Mouse (Mus musculus) spleen, adult 18-20 months (tissue): ENCODE results near the gene Rxfp1.
"Not testable (repeated sequence)": the region's sequence is repeated elsewhere in the genome, so short reads cannot be mapped to it uniquely, and the experiment has no call there.

Source experiments
- DNase-seq, 2 experiments: peaks; one replicate each; pipeline ENCODE4 v3.0.0; 2022; ENCODE audit warnings: mixed read lengths in 2 of 2

Gene Rxfp1

GRCm38 (mm10) chr3:79737780-79738179, at the start of gene Rxfp1:
Gene Rxfp1, minus strand, starts transcription at chr3:79737880.
- DNase-seq = no peak

GRCm38 (mm10) chr3:79784362-79784736, 46.7 kb upstream of the Rxfp1 start:
- no peak for DNase-seq

- DNase-seq = no peak
Measured at GRCm38 (mm10) chr3:79783630-79784361, 46.1 kb upstream of the Rxfp1 start.

GRCm38 (mm10) chr3:79772701-79773100, 35.0 kb upstream of the Rxfp1 start:
- no peak for DNase-seq

- no peak for DNase-seq
Measured at GRCm38 (mm10) chr3:79753736-79754135, 16.1 kb upstream of the Rxfp1 start.

- DNase-seq = peak; percentile 20 to 44
Measured at GRCm38 (mm10) chr3:79746585-79746984, 8.9 kb upstream of the Rxfp1 start.

- no peak for DNase-seq
Measured at GRCm38 (mm10) chr3:79745101-79745500, 7.4 kb upstream of the Rxfp1 start.

GRCm38 (mm10) chr3:79744415-79744814, 6.7 kb upstream of the Rxfp1 start:
- DNase-seq = no peak

- no peak for DNase-seq
Measured at GRCm38 (mm10) chr3:79740351-79740750, 2.7 kb upstream of the Rxfp1 start.

GRCm38 (mm10) chr3:79738451-79738850, 771 bp upstream of the Rxfp1 start:
- no peak for DNase-seq

- DNase-seq = no peak
Measured at GRCm38 (mm10) chr3:79726506-79727075, 11.1 kb downstream of the Rxfp1 start.

- no peak for DNase-seq
Measured at GRCm38 (mm10) chr3:79720756-79721484, 16.8 kb downstream of the Rxfp1 start.

- DNase-seq = no peak
Measured at GRCm38 (mm10) chr3:79706436-79706835, 31.2 kb downstream of the Rxfp1 start.

GRCm38 (mm10) chr3:79703135-79703534, 34.5 kb downstream of the Rxfp1 start:
- no peak for DNase-seq

GRCm38 (mm10) chr3:79691957-79692356, 45.7 kb downstream of the Rxfp1 start:
- no peak for DNase-seq

- no peak for DNase-seq
Measured at GRCm38 (mm10) chr3:79690111-79690651, 47.5 kb downstream of the Rxfp1 start.

- DNase-seq = not testable (repeated sequence)
Measured at GRCm38 (mm10) chr3:79688101-79688500, 49.6 kb downstream of the Rxfp1 start.

GRCm38 (mm10) chr3:79683529-79683928, 54.2 kb downstream of the Rxfp1 start:
- DNase-seq = no peak

- no peak for DNase-seq
Measured at GRCm38 (mm10) chr3:79682351-79683132, 55.1 kb downstream of the Rxfp1 start.

- no peak for DNase-seq
Measured at GRCm38 (mm10) chr3:79676411-79676810, 61.3 kb downstream of the Rxfp1 start.

GRCm38 (mm10) chr3:79674641-79675040, 63.0 kb downstream of the Rxfp1 start:
- no peak for DNase-seq

GRCm38 (mm10) chr3:79673082-79673481, 64.6 kb downstream of the Rxfp1 start:
- DNase-seq = peak in 1 of 2 experiments; percentile 49

- no peak for DNase-seq
Measured at GRCm38 (mm10) chr3:79672188-79672587, 65.5 kb downstream of the Rxfp1 start.
